ENCODE assay signal across 20 mouse cellular contexts in the genomic region with DNA sequence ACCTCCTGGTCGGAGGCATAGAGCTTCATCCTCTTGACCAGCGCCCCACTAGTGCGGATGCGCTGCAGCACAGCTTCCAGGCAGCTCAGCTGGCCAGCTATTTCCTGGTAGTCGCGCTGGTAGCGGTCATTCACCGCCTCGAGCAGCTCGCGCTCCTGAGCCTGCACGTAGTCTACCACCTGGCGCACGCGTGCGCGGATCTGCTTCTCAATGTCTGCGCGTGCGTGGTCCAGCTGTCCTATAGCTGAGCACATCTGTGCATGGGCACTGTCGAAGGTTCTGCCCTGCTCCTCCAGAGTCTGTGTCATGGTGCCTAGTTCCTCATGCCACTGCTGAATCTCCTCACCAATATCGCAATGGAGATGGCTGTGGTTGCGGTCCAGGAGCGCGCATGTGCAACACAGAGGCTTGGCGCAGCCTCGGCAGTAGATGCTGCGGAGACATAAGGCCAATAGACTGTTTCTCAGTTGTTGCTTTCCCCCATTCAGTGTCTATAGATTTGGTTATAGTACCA. TPM values are rescaled to one million over a fixed set of nuclear protein-coding genes. Genes with fewer than 3 reads are reported as not detected.
DNase-seq lines count a peak whose midpoint lies in the region; ATAC-seq and TF ChIP-seq lines count a peak whose summit lies in the region.
"Had no signal": no experiment of that assay in that cellular context is flagged by ENCODE, and none has a peak within 500 bp of the region (broad histone marks: within the 10 kb centered on the region; RNA-seq: fewer than 3 reads in every experiment).

No protein-coding gene starts in this region.

- 96% methylated on average over 28 of the region's 28 CpGs for WGBS in midbrain, embryonic 11.5 days
- WGBS in midbrain, embryonic 13.5 days, result 98% methylated on average over 28 of the region's 28 CpGs
- 96% methylated on average over 28 of the region's 28 CpGs for WGBS in intestine, embryonic 15.5 days

- no peak overlapping the region for H3K4me2 ChIP-seq in midbrain, embryonic 11.5 days
- H3K4me2 ChIP-seq in midbrain, embryonic 13.5 days (replicated peaks), result no peak overlapping the region
- H3K4me2 ChIP-seq in intestine, embryonic 15.5 days (replicated peaks), result no peak overlapping the region
- H3K4me2 ChIP-seq: embryonic facial prominence, embryonic 13.5 days; forebrain, embryonic 13.5 days; heart, embryonic 12.5 days; hindbrain, embryonic 14.5 days had no signal

- H3K36me3 ChIP-seq in midbrain, embryonic 11.5 days (ENCODE audit: control insufficient read depth, insufficient read depth, low read length), result peaks cover 3% of the 10 kb centered on the region; the same call in 1 of the 2 replicates
- H3K36me3 ChIP-seq in midbrain, embryonic 13.5 days, result peaks cover 15% of the 10 kb centered on the region
- H3K36me3 ChIP-seq in ES-E14 (ENCODE audit: control insufficient read depth, insufficient read depth, low read length, poor library complexity, severe bottlenecking), result peaks cover 60% of the 10 kb centered on the region
- peaks cover 25% of the 10 kb centered on the region for H3K36me3 ChIP-seq in intestine, embryonic 15.5 days

- no peak for ATAC-seq in midbrain, embryonic 11.5 days (ENCODE audit: low FRiP score)
- no peak for ATAC-seq in midbrain, embryonic 13.5 days
- peak; percentile 69 for ATAC-seq in granulocyte monocyte progenitor cell, adult 5-6 weeks (replicated peaks; ENCODE audit: poor library complexity, severe bottlenecking)
- no peak for ATAC-seq in intestine, embryonic 15.5 days
- ATAC-seq in activated CD4-positive, CD25-positive, alpha-beta regulatory T cell, adult 4 months, result no peak
- ATAC-seq: forebrain, embryonic 13.5 days; forebrain, postnatal 0 days; Patski had no signal

- H3K4me1 ChIP-seq in midbrain, embryonic 11.5 days (ENCODE audit: control insufficient read depth, insufficient read depth, low read length), result no peaks in the 10 kb centered on the region
- H3K4me1 ChIP-seq in midbrain, embryonic 13.5 days (replicated peaks), result no peaks in the 10 kb centered on the region
- H3K4me1 ChIP-seq in ES-E14 (ENCODE audit: control insufficient read depth in 2 of 2, insufficient read depth in 2 of 2, low read length in 2 of 2, poor library complexity in 1 of 2), result peaks cover 0 to 9% of the 10 kb centered on the region in 2 experiments; a peak in 1 of 4 replicates
- no peaks in the 10 kb centered on the region for H3K4me1 ChIP-seq in intestine, embryonic 15.5 days (replicated peaks)
- H3K4me1 ChIP-seq: forebrain, embryonic 13.5 days; hindbrain, embryonic 10.5 days had no signal

- H3K9me3 ChIP-seq in midbrain, embryonic 11.5 days (ENCODE audit: control insufficient read depth, low read length), result no peaks in the 10 kb centered on the region
- H3K9me3 ChIP-seq in midbrain, embryonic 13.5 days, result no peaks in the 10 kb centered on the region
- no peaks in the 10 kb centered on the region for H3K9me3 ChIP-seq in ES-E14 (ENCODE audit: control insufficient read depth, insufficient read depth, low read depth, low read length)
- no peaks in the 10 kb centered on the region for H3K9me3 ChIP-seq in intestine, embryonic 15.5 days
- H3K9me3 ChIP-seq: embryonic facial prominence, embryonic 13.5 days; forebrain, embryonic 13.5 days; heart, embryonic 12.5 days; hindbrain, embryonic 10.5 days had no signal

- no peak overlapping the region for H3K4me3 ChIP-seq in midbrain, embryonic 11.5 days (ENCODE audit: low read depth, low read length)
- no peak overlapping the region for H3K4me3 ChIP-seq in midbrain, embryonic 13.5 days (replicated peaks)
- H3K4me3 ChIP-seq in ES-E14 (ENCODE audit: insufficient read depth in 1 of 2, low read depth in 1 of 2, low read length in 2 of 2, poor library complexity in 1 of 2, severe bottlenecking in 1 of 2), result peak overlapping the region in 1 of 2 experiments; percentile 0; a peak in 1 of 4 replicates
- H3K4me3 ChIP-seq in intestine, embryonic 15.5 days (replicated peaks), result no peak overlapping the region
- H3K4me3 ChIP-seq: embryonic facial prominence, embryonic 13.5 days; forebrain, embryonic 13.5 days; heart, embryonic 12.5 days; hindbrain, embryonic 10.5 days had no signal

- peak; percentile 44 for DNase-seq in midbrain, embryonic 11.5 days (ENCODE audit: low spot score, missing footprints)
- DNase-seq in ES-E14 (ENCODE audit: low read depth, low spot score), result no peak
- DNase-seq in testis, postnatal 14 days (ENCODE audit: low spot score), result peak; percentile 39
- no peak for DNase-seq in kidney, postnatal 10 days
- DNase-seq: adrenal gland, postnatal 10 days; cerebellum, adult 11 months; cerebellum, adult 8-10 months; cerebellum, postnatal 25 days; forebrain, postnatal 0 days; gastrocnemius, postnatal 14 days had no signal

- H3K27ac ChIP-seq in midbrain, embryonic 11.5 days (ENCODE audit: low read depth, low read length), result no peak overlapping the region
- H3K27ac ChIP-seq in midbrain, embryonic 13.5 days, result no peak overlapping the region
- no peak overlapping the region for H3K27ac ChIP-seq in ES-E14 (ENCODE audit: insufficient read depth, low read depth, low read length, poor library complexity, severe bottlenecking)
- H3K27ac ChIP-seq in intestine, embryonic 15.5 days, result no peak overlapping the region
- H3K27ac ChIP-seq: embryonic facial prominence, embryonic 13.5 days; forebrain, embryonic 13.5 days; hindbrain, embryonic 10.5 days; hindbrain, embryonic 14.5 days had no signal

- H3K9ac ChIP-seq in midbrain, embryonic 11.5 days (ENCODE audit: low read length), result no peak overlapping the region
- no peak overlapping the region for H3K9ac ChIP-seq in midbrain, embryonic 13.5 days (replicated peaks)
- H3K9ac ChIP-seq in ES-E14 (ENCODE audit: insufficient read depth, low read depth, low read length, poor library complexity, severe bottlenecking), result peak overlapping the region; percentile 2; the same call in 1 of the 2 replicates
- H3K9ac ChIP-seq in intestine, embryonic 15.5 days, result no peak overlapping the region
- H3K9ac ChIP-seq: embryonic facial prominence, embryonic 13.5 days; forebrain, embryonic 13.5 days; forebrain, postnatal 0 days; heart, embryonic 12.5 days; hindbrain, embryonic 14.5 days had no signal

- in situ Hi-C loops in ES-E14 (cut with MboI; ENCODE audit: low sequenced_read_pairs in 2 of 2, unreplicated experiment in 2 of 2), result no loop called here

- no peaks in the 10 kb centered on the region for H3K27me3 ChIP-seq in midbrain, embryonic 11.5 days (ENCODE audit: control insufficient read depth, insufficient read depth, low read length)
- no peaks in the 10 kb centered on the region for H3K27me3 ChIP-seq in midbrain, embryonic 13.5 days
- no peaks in the 10 kb centered on the region for H3K27me3 ChIP-seq in intestine, embryonic 15.5 days (replicated peaks)
- H3K27me3 ChIP-seq: embryonic facial prominence, embryonic 13.5 days; forebrain, embryonic 13.5 days; heart, embryonic 12.5 days; Patski had no signal

TF ChIP-seq in ES-E14, 5 proteins besides CTCF, POLR2A, EP300 and RAD21:
- TF ChIP-seq CHD2 (IDR thresholded peaks at IDR 0.05; ENCODE audit: low read depth, low read length), result no peak
- TF ChIP-seq MAFK (IDR thresholded peaks at IDR 0.05; ENCODE audit: insufficient read depth, low read depth, low read length), result no peak
- no peak for TF ChIP-seq HCFC1 (IDR thresholded peaks at IDR 0.05; ENCODE audit: borderline replicate concordance, insufficient read depth, low read length)
- TF ChIP-seq ZC3H11A (IDR thresholded peaks at IDR 0.05; ENCODE audit: borderline replicate concordance, low read depth, low read length), result no peak
- TF ChIP-seq ZNF384 (IDR thresholded peaks at IDR 0.05; ENCODE audit: low read depth, low read length), result no peak

RNA-seq across cellular contexts. Expression of a gene that starts 15.0 kb away (rescaled TPM):
- 8.7 and 10.1 TPM in 2 replicates for polyA plus RNA-seq in midbrain, embryonic 11.5 days (2014; fragmentation: Nextera tagmentation; extraction: Ambion mirVana)
- 4.1 and 4.8 TPM in 2 replicates for polyA plus RNA-seq in midbrain, embryonic 13.5 days (2015; fragmentation: Nextera tagmentation; extraction: Ambion mirVana)
- total RNA-seq in ES-E14 (2012; rRNA removed), result 72.6 and 112 TPM in 2 replicates
- total RNA-seq in granulocyte monocyte progenitor cell, adult 5-6 weeks (2014; fragmentation: Nextera tagmentation), result 49.9 and 57.2 TPM in 2 replicates
- total RNA-seq in granulocyte monocyte progenitor cell, adult 5-6 weeks (2017), result 9.3 and 10.1 TPM in 2 replicates
- 13.2 and 15.6 TPM in 2 replicates for polyA plus RNA-seq in intestine, embryonic 15.5 days (2015; fragmentation: Nextera tagmentation; extraction: Ambion mirVana)
- 10 to 100 TPM; 33.7 to 49.3 TPM for polyA plus RNA-seq in activated CD4-positive, CD25-positive, alpha-beta regulatory T cell, adult 4 months (2017; shearing (Covaris generic))

RNA-seq across cellular contexts. Expression of a gene that starts 18.4 kb away (rescaled TPM):
- polyA plus RNA-seq in midbrain, embryonic 11.5 days (2014; fragmentation: Nextera tagmentation; extraction: Ambion mirVana), result 27.6 and 29.7 TPM in 2 replicates
- 94.8 and 97.2 TPM in 2 replicates for polyA plus RNA-seq in midbrain, embryonic 13.5 days (2015; fragmentation: Nextera tagmentation; extraction: Ambion mirVana)
- total RNA-seq in ES-E14 (2012; rRNA removed), result 51.7 and 95.7 TPM in 2 replicates
- total RNA-seq in granulocyte monocyte progenitor cell, adult 5-6 weeks (2014; fragmentation: Nextera tagmentation), result 10.4 and 11.6 TPM in 2 replicates
- 6.3 and 17.7 TPM in 2 replicates for total RNA-seq in granulocyte monocyte progenitor cell, adult 5-6 weeks (2017)
- polyA plus RNA-seq in intestine, embryonic 15.5 days (2015; fragmentation: Nextera tagmentation; extraction: Ambion mirVana), result 21.3 and 21.4 TPM in 2 replicates
- polyA plus RNA-seq in activated CD4-positive, CD25-positive, alpha-beta regulatory T cell, adult 4 months (2017; shearing (Covaris generic)), result 10 to 100 TPM; 21.1 to 23.9 TPM

RNA-seq across cellular contexts. Expression of a gene that starts 30.4 kb away (rescaled TPM):
- polyA plus RNA-seq in midbrain, embryonic 11.5 days (2014; fragmentation: Nextera tagmentation; extraction: Ambion mirVana), result 18.7 and 19.6 TPM in 2 replicates
- 36.8 and 51.7 TPM in 2 replicates for polyA plus RNA-seq in midbrain, embryonic 13.5 days (2015; fragmentation: Nextera tagmentation; extraction: Ambion mirVana)
- total RNA-seq in ES-E14 (2012; rRNA removed), result 7.8 and 12.8 TPM in 2 replicates
- not detected in 2 replicates for total RNA-seq in granulocyte monocyte progenitor cell, adult 5-6 weeks (2014; fragmentation: Nextera tagmentation)
- not detected in 2 replicates for total RNA-seq in granulocyte monocyte progenitor cell, adult 5-6 weeks (2017)
- polyA plus RNA-seq in intestine, embryonic 15.5 days (2015; fragmentation: Nextera tagmentation; extraction: Ambion mirVana), result 1.3 and 1.4 TPM in 2 replicates
- not detected for polyA plus RNA-seq in activated CD4-positive, CD25-positive, alpha-beta regulatory T cell, adult 4 months (2017; shearing (Covaris generic))

RNA-seq across cellular contexts. Expression of a gene that starts 30.5 kb away (rescaled TPM):
- polyA plus RNA-seq in midbrain, embryonic 11.5 days (2014; fragmentation: Nextera tagmentation; extraction: Ambion mirVana), result 13.0 and 13.9 TPM in 2 replicates
- 21.4 and 25.3 TPM in 2 replicates for polyA plus RNA-seq in midbrain, embryonic 13.5 days (2015; fragmentation: Nextera tagmentation; extraction: Ambion mirVana)
- total RNA-seq in ES-E14 (2012; rRNA removed), result 0.22 and 0.26 TPM in 2 replicates
- 0.17 TPM in 1 of 2 replicates, not detected in the other for total RNA-seq in granulocyte monocyte progenitor cell, adult 5-6 weeks (2014; fragmentation: Nextera tagmentation)
- total RNA-seq in granulocyte monocyte progenitor cell, adult 5-6 weeks (2017), result not detected in 2 replicates
- 83.4 and 84.8 TPM in 2 replicates for polyA plus RNA-seq in intestine, embryonic 15.5 days (2015; fragmentation: Nextera tagmentation; extraction: Ambion mirVana)
- polyA plus RNA-seq in activated CD4-positive, CD25-positive, alpha-beta regulatory T cell, adult 4 months (2017; shearing (Covaris generic)), result under 1 TPM in 1 of 2 experiments, not detected in 1; 0.32 TPM

Comparison
In these comparisons a context has a peak if more than half of its experiments do, and no peak if none do; other contexts are left out.
1. DNase-seq: peak in midbrain, embryonic 11.5 days (single experiment) and testis, postnatal 14 days (single experiment); none in ES-E14 (single experiment) and kidney, postnatal 10 days (single experiment).